Mouse (Mus musculus) liver, adult 2 months (tissue): ENCODE results near the gene 6430531B16Rik.

Experiments used
- CTCF ChIP-seq: fragments of 200-500 bp; IDR thresholded peaks from 2 replicates; pipeline ENCODE4 v1.5.1; 2011; ENCODE audit warnings: low read depth, low read length, control low read depth
- POLR2A ChIP-seq: fragments of 200-500 bp; IDR thresholded peaks from 2 replicates; pipeline ENCODE4 v1.6.1; 2011; ENCODE audit warnings: low read length, control low read depth; ENCODE audit not compliant: insufficient read depth; ENCODE audit errors: extremely low read depth

DNA sequence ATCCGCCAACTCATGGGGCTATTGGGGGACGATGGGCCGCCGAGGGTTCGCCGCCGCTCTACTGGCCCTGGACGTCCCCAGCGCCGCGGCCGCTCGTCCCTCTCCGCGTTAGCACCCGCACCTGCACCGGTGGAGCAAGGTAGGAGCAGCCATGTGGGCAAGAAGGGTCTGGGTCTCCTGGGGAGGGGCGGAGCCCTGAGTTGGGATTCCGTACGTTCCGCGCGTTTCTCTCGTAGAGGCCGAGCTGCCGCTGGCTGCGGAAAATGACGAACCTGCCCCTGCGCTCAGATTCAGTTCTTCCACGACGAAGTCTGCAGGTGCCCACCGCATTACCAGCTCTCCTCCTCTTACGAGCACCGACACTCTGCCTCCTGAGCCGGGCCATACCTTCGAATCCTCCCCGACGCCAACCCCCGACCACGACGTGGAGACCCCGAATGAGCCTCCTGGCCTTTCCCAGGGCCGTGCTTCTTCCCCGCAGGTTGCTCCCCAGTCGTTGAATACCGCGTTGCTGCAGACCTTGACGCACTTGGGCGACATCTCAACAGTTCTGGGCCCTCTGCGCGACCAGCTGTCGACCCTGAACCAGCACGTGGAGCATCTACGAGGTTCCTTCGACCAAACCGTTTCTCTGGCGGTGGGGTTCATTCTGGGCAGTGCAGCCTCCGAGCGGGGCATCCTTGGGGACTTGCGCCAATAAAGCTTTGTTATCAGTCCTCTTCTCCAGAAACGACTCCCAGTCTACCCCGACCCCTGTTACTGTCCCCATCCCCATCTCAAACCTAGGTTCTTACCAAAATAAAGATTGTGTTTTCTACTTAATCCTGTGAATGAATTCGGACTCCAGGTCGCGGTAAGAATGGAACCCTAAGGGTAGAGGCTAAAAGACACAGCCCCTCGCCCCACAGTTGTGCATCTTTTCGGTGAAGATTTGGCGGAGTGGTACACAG is 34.0 kb downstream of the 6430531B16Rik start:
- TF ChIP-seq CTCF (no peak), POLR2A (no peak)
